Mouse (Mus musculus) MEL (cell line): ENCODE results near the gene Ccdc83.

ENCODE experiments used
- CTCF ChIP-seq, 3 experiments: IDR thresholded peaks in 2 of 3; conservative IDR thresholded peaks in 1 of 3; 2 replicates each; pipeline ENCODE4 v1.5.1; 2011 to 2012; ENCODE audit warnings: low read length in 3 of 3, low read depth in 2 of 3, mild to moderate bottlenecking in 2 of 3, improper control_type of control experiment in 1 of 3, inconsistent platforms in 1 of 3, mixed read lengths in 1 of 3, moderate library complexity in 1 of 3; ENCODE audit not compliant: control insufficient read depth in 1 of 3, insufficient read depth in 1 of 3, poor library complexity in 1 of 3, severe bottlenecking in 1 of 3
- HCFC1 ChIP-seq: IDR thresholded peaks from 2 replicates; pipeline ENCODE4 v1.6.1; 2012; ENCODE audit warnings: low read depth, mild to moderate bottlenecking, inconsistent platforms, low read length, improper control_type of control experiment, moderate library complexity
- MXI1 ChIP-seq: IDR thresholded peaks from 2 replicates; pipeline ENCODE4 v1.6.1; 2011; ENCODE audit warnings: mild to moderate bottlenecking, low read depth, low read length, improper control_type of control experiment
- POLR2A ChIP-seq, 2 experiments: IDR thresholded peaks; 2 replicates each; pipeline ENCODE4 v1.6.1; 2011 to 2012; ENCODE audit warnings: low read length in 2 of 2, mild to moderate bottlenecking in 2 of 2, control low read depth in 1 of 2, improper control_type of control experiment in 1 of 2, low read depth in 1 of 2, moderate library complexity in 1 of 2; ENCODE audit not compliant: control insufficient read depth in 1 of 2, insufficient read depth in 1 of 2, poor library complexity in 1 of 2
- SIN3A ChIP-seq: IDR thresholded peaks from 2 replicates; pipeline ENCODE4 v1.6.1; 2012; ENCODE audit warnings: low read length, improper control_type of control experiment, inconsistent platforms
- ZNF384 ChIP-seq: IDR thresholded peaks from 2 replicates; pipeline ENCODE4 v1.6.1; 2012; ENCODE audit warnings: low read depth, mild to moderate bottlenecking, inconsistent platforms, low read length, improper control_type of control experiment

DNA sequence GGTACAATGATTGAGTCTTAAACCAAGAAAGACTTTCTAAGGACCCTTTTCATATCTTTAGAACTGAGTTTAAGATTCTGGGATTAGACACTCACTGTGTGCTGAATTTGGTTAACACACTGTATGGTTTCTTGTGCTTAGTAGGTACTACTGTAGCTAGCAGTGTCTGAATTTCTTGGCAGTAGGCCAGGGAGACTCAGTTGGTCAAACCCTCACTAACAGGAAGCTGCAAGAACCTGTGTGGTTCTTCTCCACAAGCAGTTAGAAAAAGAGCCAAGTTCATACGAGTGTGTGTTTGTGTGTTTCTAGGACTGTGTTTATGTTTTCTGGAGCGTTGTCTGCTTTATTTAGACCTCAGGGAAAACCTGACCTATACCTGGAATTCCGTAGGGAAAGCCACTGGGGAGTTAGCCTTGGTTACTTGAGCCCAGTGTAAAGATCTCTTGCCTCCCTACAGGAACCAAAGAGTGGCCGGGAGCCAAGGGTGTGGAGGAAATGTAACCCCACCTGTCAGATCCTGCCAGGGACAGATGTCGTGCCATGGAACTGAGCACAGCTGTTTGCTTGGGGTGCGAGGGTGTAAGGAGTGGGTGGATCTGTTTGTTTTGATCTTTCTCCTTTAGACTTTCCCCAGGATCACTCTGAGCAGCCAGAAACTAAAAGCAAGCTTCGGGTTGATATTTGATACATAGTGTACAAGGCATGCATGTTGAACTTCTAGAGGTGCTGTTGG is 46.7 kb upstream of the Ccdc83 start:
- TF ChIP-seq POLR2A (IDR thresholded peaks at IDR 0.05; ENCODE audit: control insufficient read depth in 1 of 2, insufficient read depth in 1 of 2, low read depth in 1 of 2, low read length in 2 of 2, poor library complexity in 1 of 2) (no peak), HCFC1 (no peak), MXI1 (no peak), SIN3A (no peak), ZNF384 (no peak), CTCF (IDR thresholded peaks at IDR 0.05 in 2 of 3, conservative IDR thresholded peaks at IDR 0.05 in 1 of 3; ENCODE audit: control insufficient read depth in 1 of 3, insufficient read depth in 1 of 3, low read depth in 2 of 3, low read length in 3 of 3, poor library complexity in 1 of 3, severe bottlenecking in 1 of 3) (no peak)
